Mouse (Mus musculus) ES-E14 (cell line): ENCODE results near the gene Fmn2.

ENCODE experiments used
- CHD2 ChIP-seq: IDR thresholded peaks from 2 replicates; pipeline ENCODE4 v1.6.1; 2014; ENCODE audit warnings: mild to moderate bottlenecking, low read depth, low read length, inconsistent platforms
- HCFC1 ChIP-seq: IDR thresholded peaks from 2 replicates; pipeline ENCODE4 v1.6.1; 2012; ENCODE audit warnings: low read length, inconsistent platforms, borderline replicate concordance; ENCODE audit not compliant: insufficient read depth
- ZC3H11A ChIP-seq: IDR thresholded peaks from 2 replicates; pipeline ENCODE4 v1.6.1; 2012; ENCODE audit warnings: low read depth, mild to moderate bottlenecking, inconsistent platforms, low read length, borderline replicate concordance
- ZNF384 ChIP-seq: IDR thresholded peaks from 2 replicates; pipeline ENCODE4 v1.6.1; 2012; ENCODE audit warnings: low read depth, low read length, inconsistent platforms

DNA sequence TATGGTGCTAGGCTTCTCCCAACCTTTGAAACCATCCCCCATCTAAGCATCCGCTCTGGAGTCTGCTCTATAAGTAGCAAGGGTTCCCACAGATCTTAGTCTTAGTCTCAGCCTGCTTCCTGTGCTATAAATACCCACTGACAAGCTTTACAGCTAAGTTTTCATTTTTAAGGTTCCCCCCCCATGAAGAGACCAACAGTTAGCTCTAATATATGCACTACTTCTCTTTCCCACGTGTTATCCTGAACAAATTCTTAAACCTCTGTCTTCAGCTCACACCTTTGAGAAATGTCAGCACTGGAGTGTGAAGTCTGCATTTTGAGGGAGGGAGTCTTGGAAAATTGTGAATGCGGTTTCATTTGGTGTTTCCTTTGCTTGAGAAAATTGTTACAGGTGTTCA lies 56.2 kb downstream of the Fmn2 start:
- TF ChIP-seq ZNF384 (no peak), HCFC1 (no peak), CHD2 (no peak), ZC3H11A (no peak)
